Mouse (Mus musculus) fat pad, adult 2 months (tissue): ENCODE results near the gene Stard13.

Source experiments
- DNase-seq: peaks from one replicate; pipeline ENCODE4 v3.0.0-alpha.2; 2011; ENCODE audit warnings: low read depth, low spot score; ENCODE audit errors: extremely low read depth

Gene Stard13

GRCm38 (mm10) chr5:151230427-151230826 is 3.2 kb downstream of the Stard13 start:
- DNase-seq, result no peak

- no peak for DNase-seq
Measured at GRCm38 (mm10) chr5:151228367-151229005, 5.2 kb downstream of the Stard13 start.

GRCm38 (mm10) chr5:151223696-151224366 is 9.8 kb downstream of the Stard13 start:
- no peak for DNase-seq

GRCm38 (mm10) chr5:151222791-151223190 is 10.8 kb downstream of the Stard13 start:
- no peak for DNase-seq

- DNase-seq, result no peak
Measured at GRCm38 (mm10) chr5:151218689-151219115, 14.9 kb downstream of the Stard13 start.

GRCm38 (mm10) chr5:151213097-151213496 is 20.5 kb downstream of the Stard13 start:
- no peak for DNase-seq

GRCm38 (mm10) chr5:151210869-151211268 is 22.8 kb downstream of the Stard13 start:
- DNase-seq, result no peak

GRCm38 (mm10) chr5:151210060-151210459 is 23.6 kb downstream of the Stard13 start:
- no peak for DNase-seq

- no peak for DNase-seq
Measured at GRCm38 (mm10) chr5:151205017-151205416, 28.6 kb downstream of the Stard13 start.

- DNase-seq, result peak; percentile 34
Measured at GRCm38 (mm10) chr5:151202925-151203324, 30.7 kb downstream of the Stard13 start.

GRCm38 (mm10) chr5:151201220-151201619 is 32.4 kb downstream of the Stard13 start:
- no peak for DNase-seq

GRCm38 (mm10) chr5:151199235-151199634 is 34.4 kb downstream of the Stard13 start:
- DNase-seq, result no peak

- no peak for DNase-seq
Measured at GRCm38 (mm10) chr5:151196603-151197272, 36.9 kb downstream of the Stard13 start.

GRCm38 (mm10) chr5:151193885-151194520 is 39.6 kb downstream of the Stard13 start:
- DNase-seq, result no peak

- DNase-seq, result no peak
Measured at GRCm38 (mm10) chr5:151192266-151192665, 41.4 kb downstream of the Stard13 start.

- no peak for DNase-seq
Measured at GRCm38 (mm10) chr5:151190764-151191163, 42.9 kb downstream of the Stard13 start.

- DNase-seq, result no peak
Measured at GRCm38 (mm10) chr5:151189789-151190378, 43.8 kb downstream of the Stard13 start.

- DNase-seq, result no peak
Measured at GRCm38 (mm10) chr5:151189321-151189720, 44.3 kb downstream of the Stard13 start.

GRCm38 (mm10) chr5:151188659-151189058 is 45.0 kb downstream of the Stard13 start:
- no peak for DNase-seq

GRCm38 (mm10) chr5:151187336-151187735 is 46.3 kb downstream of the Stard13 start:
- no peak for DNase-seq

GRCm38 (mm10) chr5:151185286-151185856 is 48.3 kb downstream of the Stard13 start:
- DNase-seq, result no peak
